Mouse (Mus musculus): ENCODE measurements at regions not wholly inside any gene's neighbourhood (a gene's known extent, or its start where the extent isn't known, plus 50 kb on each side); places are given as distances from the start of the nearest gene placed in this dataset.

- peak; percentile 11 to 36 for DNase-seq (ENCODE audit: low spot score in 2 of 2)
Observed at GRCm38 (mm10) chr4:135034406-135034805, 86.0 kb upstream of the Runx3 start.

GRCm38 (mm10) chr4:135036764-135037163 lies 83.7 kb upstream of the Runx3 start:
- DNase-seq (ENCODE audit: low spot score in 2 of 2): no peak

DNA sequence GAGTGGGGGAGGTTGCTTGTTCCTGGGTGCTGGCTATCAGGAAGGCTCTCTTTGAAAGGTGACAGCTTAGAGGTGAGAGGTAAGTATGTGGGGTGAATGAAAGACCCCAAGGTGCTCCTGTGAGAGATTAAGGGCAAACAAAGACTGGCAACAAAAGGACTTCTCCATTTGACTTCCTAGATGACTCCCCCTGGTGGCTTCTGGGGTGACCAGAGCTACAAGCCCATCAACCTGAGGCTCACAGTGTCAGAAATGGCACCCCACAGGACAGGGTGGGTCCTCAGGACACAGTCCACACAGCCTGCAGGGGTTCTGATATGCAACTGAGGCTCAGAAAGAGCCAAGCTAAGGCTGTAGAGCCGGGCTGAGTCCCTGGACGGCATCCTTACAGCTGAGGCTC lies 81.2 kb upstream of the Runx3 start:
- DNase-seq (ENCODE audit: low spot score in 2 of 2): peak in 1 of 2 experiments; percentile 21

DNA sequence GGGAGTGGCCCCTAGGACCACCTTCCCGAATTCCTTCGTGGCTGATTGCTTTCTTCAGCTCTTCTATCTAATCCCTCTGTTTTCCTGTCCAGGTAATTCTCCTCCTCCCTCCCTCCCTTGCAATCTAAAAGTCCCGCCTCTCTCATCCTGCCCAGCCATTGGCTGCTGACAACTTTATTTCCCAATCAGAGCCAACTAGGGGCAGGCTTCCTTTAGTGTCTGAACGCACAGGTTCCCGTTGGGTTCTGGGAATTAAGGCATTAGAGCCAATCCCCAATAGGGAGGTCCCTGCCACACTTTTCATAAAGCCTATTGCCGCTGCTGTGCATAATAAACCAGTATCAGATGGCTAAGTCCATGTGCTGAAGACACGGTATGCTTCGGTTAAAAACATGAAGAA lies 78.5 kb upstream of the Runx3 start:
- no peak for DNase-seq (ENCODE audit: low spot score in 2 of 2)

GRCm38 (mm10) chr4:135042501-135042900 lies 78.0 kb upstream of the Runx3 start:
- DNase-seq (ENCODE audit: low spot score in 2 of 2): no peak

GRCm38 (mm10) chr4:135045054-135045453 lies 75.4 kb upstream of the Runx3 start:
- no peak for DNase-seq (ENCODE audit: low spot score in 2 of 2)

- DNase-seq (ENCODE audit: low spot score in 2 of 2): no peak
Observed at GRCm38 (mm10) chr4:135046619-135047018, 73.8 kb upstream of the Runx3 start.

GRCm38 (mm10) chr4:135047251-135047650 lies 73.2 kb upstream of the Runx3 start:
- DNase-seq (ENCODE audit: low spot score in 2 of 2): no peak

GRCm38 (mm10) chr4:135047771-135048170 lies 72.7 kb upstream of the Runx3 start:
- no peak for DNase-seq (ENCODE audit: low spot score in 2 of 2)

GRCm38 (mm10) chr4:135049924-135050323 lies 70.5 kb upstream of the Runx3 start:
- DNase-seq (ENCODE audit: low spot score in 2 of 2): no peak

- no peak for DNase-seq (ENCODE audit: low spot score in 2 of 2)
Observed at GRCm38 (mm10) chr4:135051466-135051865, 69.0 kb upstream of the Runx3 start.

GRCm38 (mm10) chr4:135053585-135053984 lies 66.9 kb upstream of the Runx3 start:
- peak; percentile 41 to 46 for DNase-seq (ENCODE audit: low spot score in 2 of 2)

GRCm38 (mm10) chr4:135054353-135054752 lies 66.1 kb upstream of the Runx3 start:
- no peak for DNase-seq (ENCODE audit: low spot score in 2 of 2)

DNA sequence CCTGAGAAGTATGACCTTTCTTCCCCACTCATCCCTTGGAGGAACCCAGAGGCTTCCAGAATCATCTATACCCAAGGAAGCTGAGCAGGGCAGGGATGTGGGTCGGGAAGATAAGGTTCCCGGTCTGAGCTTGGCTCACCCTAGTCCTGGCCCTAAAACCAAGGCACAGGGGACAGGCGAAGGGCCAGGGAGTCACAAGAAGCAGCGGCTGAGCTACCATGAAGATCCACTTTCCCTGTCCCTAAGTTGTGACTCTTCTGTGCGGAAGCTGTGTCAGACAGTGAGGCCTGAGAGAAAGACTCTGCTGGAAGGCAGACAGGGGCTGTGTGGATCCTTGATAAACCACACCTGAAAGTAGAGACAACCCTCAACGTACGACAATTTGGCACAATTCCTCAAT lies 64.1 kb upstream of the Runx3 start:
- DNase-seq (ENCODE audit: low spot score in 2 of 2): no peak

DNA sequence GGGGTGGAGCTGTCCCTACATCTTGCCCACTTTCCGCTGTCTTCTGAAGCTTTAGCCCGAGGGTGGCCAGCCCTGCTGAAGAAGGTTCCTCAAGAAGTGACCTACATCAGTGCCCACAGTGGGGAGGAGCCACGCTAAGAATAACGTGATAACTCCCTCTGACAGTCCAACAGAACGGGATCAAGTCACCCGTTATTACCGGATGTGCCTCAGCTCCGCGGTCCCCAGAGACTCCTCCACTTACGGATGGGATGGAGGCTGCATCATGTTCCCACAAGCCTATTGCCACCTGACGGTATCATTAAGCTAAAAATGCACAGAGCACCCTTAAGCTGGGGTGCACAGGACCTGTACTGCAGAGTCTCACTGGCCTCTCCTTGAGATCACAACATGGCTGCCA lies 63.2 kb upstream of the Runx3 start:
- DNase-seq (ENCODE audit: low spot score in 2 of 2): no peak

DNA sequence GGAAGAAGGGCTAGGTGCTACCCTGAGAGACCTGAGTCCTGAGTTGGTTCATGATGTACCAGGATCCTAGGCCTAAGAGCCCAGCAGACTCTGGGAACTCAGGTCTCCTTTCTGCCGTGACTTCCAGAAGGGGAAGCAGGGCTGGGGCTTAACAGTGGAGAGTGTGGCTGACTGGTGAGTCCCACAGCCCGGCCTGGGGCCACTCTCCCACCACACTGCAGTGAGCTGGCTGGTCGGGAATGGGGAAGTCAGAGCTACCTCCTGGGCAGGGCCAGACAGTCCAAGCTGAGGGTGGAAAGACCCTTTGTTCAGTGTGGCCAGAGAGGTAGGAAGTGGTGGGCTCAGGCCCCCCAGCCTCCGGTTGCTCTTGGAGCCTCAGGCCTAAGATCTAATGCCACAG lies 61.6 kb upstream of the Runx3 start:
- DNase-seq (ENCODE audit: low spot score in 2 of 2): no peak

- DNase-seq (ENCODE audit: low spot score in 2 of 2): no peak
Observed at GRCm38 (mm10) chr4:135061030-135061743, 59.3 kb upstream of the Runx3 start.

- peak; percentile 81 to 88 for DNase-seq (ENCODE audit: low spot score in 2 of 2)
Observed at GRCm38 (mm10) chr4:135066766-135067479, 53.5 kb upstream of the Runx3 start.

DNA sequence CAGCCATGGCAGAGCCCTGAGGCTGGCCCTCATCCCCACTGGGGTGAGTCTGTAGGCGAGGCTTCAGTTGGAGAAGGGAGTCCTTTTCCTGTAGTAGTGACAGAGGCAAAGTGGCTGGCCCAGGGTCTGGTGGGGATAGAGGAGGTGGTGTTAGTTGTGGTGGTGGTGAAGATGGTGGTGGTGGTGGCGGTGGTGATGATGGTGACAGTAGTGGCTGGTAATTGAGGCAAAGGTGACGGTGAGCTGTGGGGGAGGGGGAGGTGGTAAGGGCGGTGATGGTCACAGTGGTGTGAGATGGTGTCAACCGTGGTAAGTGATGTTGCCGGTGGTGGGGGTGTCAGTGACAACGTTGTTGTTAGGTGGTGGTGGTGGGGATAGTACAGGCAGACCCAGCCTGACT lies 52.6 kb upstream of the Runx3 start:
- no peak for DNase-seq (ENCODE audit: low spot score in 2 of 2)

DNA sequence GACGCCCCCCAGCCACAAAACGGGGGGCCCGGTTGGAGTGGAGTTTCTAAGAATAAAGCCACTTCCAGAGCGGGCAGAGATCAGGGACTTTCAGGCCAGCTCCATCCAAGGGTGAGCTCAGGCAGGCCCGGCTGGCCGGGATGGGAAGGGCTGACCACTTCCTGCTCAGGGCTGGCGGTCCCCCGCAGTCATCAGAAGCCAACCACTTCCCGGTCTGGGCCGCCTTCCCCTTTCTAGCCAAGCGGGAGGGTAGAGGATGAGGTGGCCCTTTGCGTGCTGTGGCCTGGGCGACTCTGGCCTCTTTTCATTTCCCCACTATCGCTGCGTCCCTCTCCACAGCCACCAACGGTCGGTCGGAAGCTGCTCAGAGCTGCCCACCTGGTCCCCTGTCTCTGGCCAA lies 50.6 kb upstream of the Runx3 start:
- peak; percentile 59 to 66 for DNase-seq (ENCODE audit: low spot score in 2 of 2)

Measured in spleen, postnatal 36 days (tissue).